Mouse (Mus musculus) testis, adult 2 months (tissue): ENCODE results near the gene Psme2.

ENCODE experiments used
- CTCF ChIP-seq: fragments of 200-500 bp; IDR thresholded peaks from 2 replicates; pipeline ENCODE4 v1.5.1; 2012; ENCODE audit warnings: low read depth, mild to moderate bottlenecking, inconsistent platforms, low read length, moderate library complexity; ENCODE audit not compliant: control insufficient read depth, insufficient read depth, insufficient replicate concordance
- POLR2A ChIP-seq: fragments of 200-500 bp; IDR thresholded peaks from 2 replicates; pipeline ENCODE4 v1.6.1; 2012; ENCODE audit warnings: low read depth, mild to moderate bottlenecking, inconsistent platforms, low read length, moderate library complexity; ENCODE audit not compliant: control insufficient read depth

DNA sequence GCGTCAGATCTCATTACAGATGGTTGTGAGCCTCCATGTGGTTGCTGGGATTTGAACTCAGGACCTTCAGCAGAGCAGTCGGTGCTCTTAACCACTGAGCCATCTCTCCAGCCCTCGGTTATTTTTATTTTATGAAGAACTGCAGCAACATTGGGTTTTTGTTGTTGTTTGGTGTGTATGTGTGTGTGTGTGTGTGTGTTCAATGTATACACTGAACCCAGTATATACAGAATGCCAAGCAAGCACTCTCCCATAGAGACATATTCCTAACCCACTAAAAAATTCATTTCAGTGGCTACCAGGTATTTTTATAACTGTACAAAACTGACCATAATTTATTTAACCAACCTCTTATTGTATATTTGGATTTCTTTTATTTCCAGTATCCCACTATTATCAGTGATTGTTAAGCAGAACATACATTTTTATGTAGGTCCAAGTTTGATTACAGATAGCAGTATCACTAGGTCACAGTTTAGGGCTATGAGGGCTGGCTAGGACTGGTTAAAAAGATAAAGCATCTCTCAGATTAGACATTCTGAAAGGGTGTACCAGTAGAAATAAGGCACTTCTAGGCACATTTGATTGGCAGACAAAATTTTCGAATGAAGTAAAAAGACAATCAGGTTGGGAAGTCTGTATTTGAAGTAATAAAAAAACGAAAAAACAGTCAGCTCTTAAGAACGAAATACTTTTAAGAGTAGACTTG is 32.0 kb downstream of the Psme2 start:
- TF ChIP-seq CTCF (no peak), POLR2A (no peak)
